Mouse (Mus musculus): Measurements from ENCODE around the gene Tmbim6.
"Not testable (repeated sequence)": the region's sequence is repeated elsewhere in the genome, so short reads cannot be mapped to it uniquely, and the experiment has no call there.

Tmbim6 gene

DNA sequence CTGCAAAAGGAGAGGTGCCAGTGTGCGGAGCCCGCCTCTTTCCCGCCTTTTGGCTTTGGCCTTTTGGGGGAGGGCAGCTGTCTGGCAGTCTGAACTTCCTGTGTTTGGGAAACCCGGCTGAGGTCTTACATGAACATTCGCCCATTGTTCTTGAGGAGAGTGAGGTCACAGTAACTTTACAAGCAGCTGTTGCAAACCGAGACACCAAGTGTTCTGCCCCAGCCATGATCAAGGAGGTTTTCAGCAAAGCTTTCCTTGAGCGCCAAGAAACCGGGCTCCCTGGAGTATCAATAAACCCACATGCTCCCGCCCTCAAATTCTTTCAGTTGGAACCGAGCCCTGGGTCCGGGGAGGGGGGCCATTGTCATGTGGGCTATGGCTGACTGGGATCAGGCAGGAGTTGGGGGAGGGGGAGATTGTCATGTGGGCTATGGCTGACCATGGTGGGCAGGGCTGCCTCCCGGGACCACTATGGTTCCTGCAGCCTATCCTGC lies 27.9 kb downstream of the Tmbim6 start:
- peak; percentile 47 for DNase-seq

DNA sequence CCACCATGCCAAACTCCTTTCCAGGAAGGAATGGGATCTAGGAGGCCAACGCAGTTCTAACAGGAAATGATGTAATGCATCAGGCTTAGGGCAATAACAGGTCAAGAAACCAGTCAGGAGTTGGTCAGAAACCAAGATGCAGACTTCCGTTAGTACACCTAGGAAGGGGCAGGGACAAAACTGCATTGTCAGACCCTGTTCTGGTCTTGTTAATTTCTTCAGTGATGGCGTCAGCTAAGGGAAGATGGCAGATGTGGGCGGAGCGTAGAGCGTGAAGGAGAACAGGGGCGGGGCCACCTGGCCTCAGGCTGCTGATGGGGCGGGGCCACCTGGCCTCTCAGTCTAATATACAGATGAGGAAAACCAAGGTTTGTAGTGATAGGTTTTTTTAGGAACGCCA lies 28.5 kb downstream of the Tmbim6 start:
- DNase-seq, result no peak

- DNase-seq, result no peak
Measured at GRCm38 (mm10) chr15:99421676-99422075, 29.0 kb downstream of the Tmbim6 start.

DNA sequence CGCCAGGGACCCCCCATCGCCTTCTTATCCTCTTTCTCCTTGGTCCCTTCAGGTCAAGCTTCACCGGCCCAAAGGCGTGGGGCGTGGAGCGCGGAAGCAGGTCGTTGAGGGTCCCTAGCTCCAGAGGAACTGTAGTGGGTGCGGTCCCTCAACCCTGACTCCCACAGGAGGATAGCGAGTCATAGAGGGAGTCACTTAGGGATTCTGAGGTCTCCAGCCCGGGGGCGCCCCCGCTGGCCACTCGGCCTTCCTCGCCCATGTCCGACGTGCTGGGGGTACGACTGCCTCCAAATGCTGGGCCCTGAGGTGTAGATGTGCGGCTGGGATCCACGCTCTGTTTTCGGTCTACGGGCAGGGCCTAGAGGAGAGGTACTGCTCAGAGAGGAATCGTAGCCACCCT lies 29.9 kb downstream of the Tmbim6 start:
- no peak for DNase-seq

GRCm38 (mm10) chr15:99423131-99423530 lies 30.4 kb downstream of the Tmbim6 start:
- DNase-seq, result no peak

DNA sequence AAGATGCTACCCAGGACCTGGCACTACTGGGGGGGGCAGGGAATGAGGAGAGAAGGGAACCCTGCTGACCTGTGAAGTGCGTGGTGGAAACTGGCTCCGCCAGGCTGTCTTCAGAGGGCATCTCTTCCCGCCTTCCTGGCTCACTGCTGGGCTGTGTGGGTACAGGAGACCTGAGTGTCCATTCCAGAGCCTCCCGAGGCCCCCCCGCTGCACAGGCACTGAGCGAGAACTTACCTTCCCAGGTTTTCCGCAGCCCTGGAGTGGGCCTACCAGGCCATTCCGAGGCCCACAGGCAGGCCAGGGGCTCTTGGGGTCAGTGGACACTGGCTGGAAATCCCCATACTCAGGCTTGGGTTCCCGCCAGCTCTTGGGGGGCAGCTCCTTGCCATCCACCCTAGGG lies 31.2 kb downstream of the Tmbim6 start:
- DNase-seq, result no peak

GRCm38 (mm10) chr15:99430394-99430793 lies 37.7 kb downstream of the Tmbim6 start:
- DNase-seq, result peak; percentile 16

DNA sequence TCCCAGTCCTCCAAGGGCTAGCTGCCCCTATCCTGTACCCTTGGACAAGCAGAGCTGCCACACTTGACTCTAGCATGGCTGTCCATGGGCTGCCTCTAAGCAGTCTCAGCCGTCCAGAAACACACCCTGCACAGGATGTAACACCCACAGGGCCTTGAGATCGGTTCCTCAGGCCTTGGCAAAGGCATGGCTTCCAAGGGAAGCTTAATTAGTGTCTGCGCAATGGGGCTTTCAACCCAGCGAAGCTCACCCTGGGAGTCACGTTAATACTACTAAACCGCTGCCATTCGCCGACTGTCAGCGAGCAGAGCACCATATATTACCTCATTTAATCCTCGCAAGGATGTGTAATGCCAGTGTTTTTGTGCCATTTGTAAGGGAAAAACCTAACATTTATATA lies 38.4 kb downstream of the Tmbim6 start:
- no peak for DNase-seq

GRCm38 (mm10) chr15:99431504-99431903 lies 38.8 kb downstream of the Tmbim6 start:
- DNase-seq, result no peak

DNA sequence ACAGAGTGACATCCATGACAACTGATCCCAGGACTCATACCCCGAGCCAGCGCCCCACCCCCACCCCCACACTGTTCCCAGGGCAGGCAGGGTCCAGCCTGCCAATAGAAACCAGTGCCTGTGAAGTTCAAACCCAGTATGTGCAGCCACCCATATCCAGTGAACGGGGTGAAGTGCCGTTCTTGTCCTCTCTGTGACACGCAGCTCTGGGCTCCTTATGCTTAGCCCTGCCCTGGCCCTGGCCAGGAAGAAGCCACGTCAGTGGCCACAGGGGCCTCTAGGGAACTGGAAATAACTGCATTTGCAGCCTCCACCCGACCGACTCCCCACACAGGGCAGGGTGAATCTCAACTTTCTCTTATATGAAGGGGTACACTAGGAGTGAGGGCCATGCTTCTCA lies 39.3 kb downstream of the Tmbim6 start:
- DNase-seq, result no peak

DNA sequence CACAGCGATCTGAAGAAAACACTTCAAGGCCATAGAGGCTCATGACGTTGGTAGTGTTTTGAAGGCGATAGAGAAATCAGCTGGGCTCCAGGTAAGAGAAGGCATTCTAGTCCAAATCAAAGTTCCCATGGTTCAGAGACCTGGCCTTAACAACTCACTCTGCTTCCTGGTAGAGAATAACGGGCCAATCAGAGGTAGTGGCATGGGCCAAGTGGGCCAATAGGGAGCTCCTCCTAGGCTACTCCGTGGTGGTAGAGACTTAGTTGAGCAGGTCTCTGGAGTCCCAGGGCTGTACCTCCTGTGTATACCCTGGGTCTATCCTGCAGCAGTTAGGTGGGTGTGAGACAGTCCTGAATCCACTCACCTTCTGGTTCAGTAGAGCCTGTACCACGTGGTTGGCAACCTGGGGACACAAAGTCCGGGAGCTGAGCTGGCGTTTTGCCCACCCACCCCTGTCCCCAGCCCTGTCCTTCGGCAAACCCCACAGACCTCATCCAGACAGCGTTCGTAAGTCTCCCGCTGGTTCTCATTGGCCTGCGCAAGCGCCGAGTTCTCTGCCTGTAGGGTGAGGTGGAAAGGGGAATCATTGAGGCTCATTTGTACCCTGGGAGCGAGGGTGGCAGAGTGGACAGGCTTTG lies 40.5 kb downstream of the Tmbim6 start:
- no peak for DNase-seq

DNA sequence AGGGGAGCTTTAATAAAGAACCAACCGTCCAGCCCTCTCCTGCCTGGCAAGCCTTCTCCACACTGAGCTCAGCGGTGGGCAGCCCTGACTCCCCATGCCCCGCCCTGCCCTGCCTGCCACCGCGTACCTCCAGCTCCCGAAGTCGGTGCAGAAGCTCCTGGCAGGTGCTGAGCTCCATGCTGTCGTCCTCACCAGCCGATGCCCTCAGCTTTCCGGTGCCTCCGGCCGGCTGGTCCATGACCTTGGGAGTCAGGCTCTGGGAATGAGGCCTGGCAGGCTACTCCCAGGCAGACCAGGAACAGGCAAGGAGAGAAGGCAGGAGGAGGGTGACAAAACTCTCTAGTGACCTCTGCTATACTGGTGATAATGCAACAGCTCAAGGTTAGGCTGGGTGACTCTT lies 41.2 kb downstream of the Tmbim6 start:
- no peak for DNase-seq

- DNase-seq, result no peak
Measured at GRCm38 (mm10) chr15:99438966-99439698, 46.5 kb downstream of the Tmbim6 start.

- DNase-seq, result no peak
Measured at GRCm38 (mm10) chr15:99440112-99440815, 47.6 kb downstream of the Tmbim6 start.

DNA sequence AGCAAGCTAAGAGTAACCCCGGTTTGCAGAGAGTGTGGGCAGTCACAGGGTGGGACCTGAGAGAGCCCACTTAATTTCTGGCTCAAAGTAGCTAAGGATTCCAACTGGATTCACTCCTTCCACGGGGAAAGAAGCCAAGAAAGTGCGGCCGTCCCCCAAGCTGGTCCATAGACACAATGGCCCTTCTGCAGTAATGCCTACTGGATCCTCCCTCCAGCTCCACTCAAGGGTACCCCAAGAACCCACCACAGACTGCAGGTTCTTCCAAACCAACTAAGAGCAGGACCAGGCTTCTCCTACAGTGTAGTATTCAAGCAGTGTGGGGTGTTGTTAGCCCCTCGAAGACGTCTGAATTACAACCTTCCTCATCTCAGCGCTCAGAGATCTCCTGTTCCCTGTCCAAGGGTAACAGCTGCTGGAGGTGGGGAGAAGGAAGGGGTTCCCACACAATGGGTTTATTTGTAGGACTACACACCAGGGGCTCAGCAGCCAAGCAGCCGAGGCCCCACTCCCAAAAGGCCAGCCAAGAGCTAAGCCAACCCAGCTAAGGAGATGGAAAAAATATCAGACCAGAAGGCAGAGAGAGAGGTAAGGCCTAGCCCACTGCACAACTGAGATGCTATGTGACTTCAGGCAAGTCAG lies 48.3 kb downstream of the Tmbim6 start:
- no peak for DNase-seq

- DNase-seq, result no peak
Measured at GRCm38 (mm10) chr15:99442358-99442757, 49.7 kb downstream of the Tmbim6 start.

GRCm38 (mm10) chr15:99445567-99445966 lies 52.9 kb downstream of the Tmbim6 start:
- no peak for DNase-seq

DNA sequence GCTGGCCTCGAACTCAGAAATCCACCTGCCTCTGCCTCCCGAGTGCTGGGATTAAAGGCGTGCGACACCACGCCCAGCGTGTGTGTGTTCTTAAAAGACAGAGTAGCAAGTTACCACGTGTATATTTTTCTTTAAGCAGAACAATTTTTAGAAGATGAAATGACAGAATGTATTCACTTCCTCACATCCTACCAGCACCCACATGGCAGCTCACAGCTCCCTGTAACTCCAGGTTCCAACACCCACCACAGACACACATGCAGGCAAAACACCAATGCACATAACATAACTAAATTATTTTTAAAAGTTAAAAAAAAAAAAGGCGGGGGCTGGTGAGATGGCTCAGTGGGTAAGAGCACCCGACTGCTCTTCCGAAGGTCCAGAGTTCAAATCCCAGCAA lies 53.5 kb downstream of the Tmbim6 start:
- not testable (repeated sequence) for DNase-seq

DNA sequence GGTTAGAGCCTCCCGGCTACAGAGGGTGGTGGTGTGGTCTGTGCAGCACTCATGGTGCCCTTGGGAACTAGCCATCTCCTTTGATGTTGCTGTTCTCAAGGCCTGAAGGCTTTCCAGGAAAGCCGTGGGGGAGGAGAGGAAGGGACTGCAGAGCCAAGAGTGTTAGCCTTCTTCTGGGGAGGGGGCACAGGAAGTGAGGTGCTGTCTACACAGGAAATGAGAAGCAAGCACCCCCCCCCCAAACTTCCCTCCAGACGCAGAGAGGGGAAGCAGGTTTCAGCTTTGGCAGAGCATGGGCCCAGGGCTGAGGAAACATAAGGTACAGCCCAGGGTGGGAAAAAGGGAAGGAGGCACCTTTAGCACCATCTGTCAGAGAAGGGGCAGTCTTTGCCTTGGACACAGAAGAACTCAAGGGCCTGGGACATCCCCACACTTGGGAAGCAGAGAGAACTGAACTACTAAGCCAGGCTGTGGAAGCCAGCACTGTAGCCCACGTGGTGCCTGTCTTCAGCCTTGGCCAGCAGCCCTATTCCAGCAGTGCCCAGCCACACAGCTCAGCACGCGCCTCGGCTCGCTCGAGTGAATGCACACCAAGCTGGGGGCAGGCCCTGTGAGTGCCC lies 56.6 kb downstream of the Tmbim6 start:
- DNase-seq, result peak; percentile 21

- DNase-seq, result no peak
Measured at GRCm38 (mm10) chr15:99449751-99450280, 57.1 kb downstream of the Tmbim6 start.

DNA sequence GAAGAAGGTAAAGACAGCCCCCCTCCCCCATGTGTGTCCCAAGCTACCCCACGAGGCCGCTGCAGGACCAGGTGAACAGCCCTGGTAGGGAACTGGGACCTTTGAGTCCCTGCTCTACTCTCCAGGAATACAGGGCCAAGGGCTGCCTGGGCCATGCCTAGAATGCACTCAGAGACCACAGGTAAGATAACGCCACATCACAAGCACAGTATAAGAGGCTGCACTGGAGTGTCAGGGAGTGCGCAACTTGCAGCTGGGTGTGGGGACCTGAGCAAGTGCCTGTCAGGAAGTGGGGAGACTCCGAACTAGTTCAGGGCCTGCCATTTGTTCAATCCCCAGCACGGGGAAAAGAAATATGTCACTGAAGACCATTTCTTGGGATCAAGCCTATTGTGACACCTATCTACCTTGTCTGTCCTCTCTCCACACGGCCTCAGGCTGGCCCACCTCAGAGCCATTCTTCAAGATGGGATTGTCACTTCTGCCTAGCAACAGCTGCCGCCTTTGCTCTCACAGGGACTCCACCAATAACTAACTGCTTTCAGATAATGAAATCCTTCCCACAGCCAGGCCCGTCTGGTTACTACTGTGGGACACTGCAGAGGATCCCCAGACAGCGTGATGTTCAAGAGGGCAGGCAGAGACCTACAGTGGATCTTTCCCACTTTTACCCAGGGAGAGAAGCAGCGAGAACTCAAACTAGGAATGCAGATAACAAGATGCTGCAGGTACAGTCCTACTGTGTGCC lies 60.6 kb downstream of the Tmbim6 start:
- DNase-seq, result peak; percentile 40
